Mouse (Mus musculus): ENCODE results near the gene Cd86. TPM values are rescaled to one million over a fixed set of nuclear protein-coding genes. Genes with fewer than 3 reads are reported as not detected.

The Cd86 gene
- polyA plus RNA-seq, 1 experiment, result 1.5 TPM

- no peaks in the 10 kb centered on the region for H3K36me3 ChIP-seq (replicated peaks; ENCODE audit: low read length)
- H3K27me3 ChIP-seq (replicated peaks), result no peaks in the 10 kb centered on the region
- peaks cover 10% of the 10 kb centered on the region for H3K4me1 ChIP-seq
- no peak overlapping the region for H3K4me3 ChIP-seq (replicated peaks)
- TF ChIP-seq GATA1 (IDR thresholded peaks at IDR 0.05; ENCODE audit: borderline replicate concordance, low read length) (no peak), FLI1 (IDR thresholded peaks at IDR 0.05; ENCODE audit: low read length) (no peak)
- H3K9me3 ChIP-seq, result no peaks in the 10 kb centered on the region
These were observed 43.6 kb downstream of the Cd86 start for GRCm38 (mm10) chr16:36622320-36622719.

GRCm38 (mm10) chr16:36621108-36621507, 44.8 kb downstream of the Cd86 start:
- no peak overlapping the region for H3K4me3 ChIP-seq (replicated peaks)
- H3K27me3 ChIP-seq (replicated peaks), result no peaks in the 10 kb centered on the region
- no peaks in the 10 kb centered on the region for H3K36me3 ChIP-seq (replicated peaks; ENCODE audit: low read length)
- no peaks in the 10 kb centered on the region for H3K9me3 ChIP-seq
- no peaks in the 10 kb centered on the region for H3K4me1 ChIP-seq
- no peak for TF ChIP-seq FLI1 (IDR thresholded peaks at IDR 0.05; ENCODE audit: low read length)
- TF ChIP-seq GATA1 (IDR thresholded peaks at IDR 0.05; ENCODE audit: borderline replicate concordance, low read length), result no peak

- Histone ChIP-seq H3K27me3 (replicated peaks) (no peaks in the 10 kb centered on the region), H3K4me1 (no peaks in the 10 kb centered on the region), H3K9me3 (no peaks in the 10 kb centered on the region), H3K36me3 (replicated peaks; ENCODE audit: low read length) (no peaks in the 10 kb centered on the region), H3K4me3 (replicated peaks) (no peak overlapping the region)
- TF ChIP-seq GATA1 (IDR thresholded peaks at IDR 0.05; ENCODE audit: borderline replicate concordance, low read length) (no peak), FLI1 (IDR thresholded peaks at IDR 0.05; ENCODE audit: low read length) (no peak)
These were observed 52.2 kb downstream of the Cd86 start for GRCm38 (mm10) chr16:36613701-36614100.

GRCm38 (mm10) chr16:36602632-36603031, 63.2 kb downstream of the Cd86 start:
- peaks cover 2% of the 10 kb centered on the region for H3K27me3 ChIP-seq (replicated peaks)
- no peaks in the 10 kb centered on the region for H3K9me3 ChIP-seq
- no peak for TF ChIP-seq FLI1 (IDR thresholded peaks at IDR 0.05; ENCODE audit: low read length)
- TF ChIP-seq GATA1 (IDR thresholded peaks at IDR 0.05; ENCODE audit: borderline replicate concordance, low read length), result no peak
- H3K4me3 ChIP-seq (replicated peaks), result no peak overlapping the region
- no peaks in the 10 kb centered on the region for H3K36me3 ChIP-seq (replicated peaks; ENCODE audit: low read length)
- H3K4me1 ChIP-seq, result peaks cover 7% of the 10 kb centered on the region

- TF ChIP-seq FLI1 (IDR thresholded peaks at IDR 0.05; ENCODE audit: low read length) (no peak), GATA1 (IDR thresholded peaks at IDR 0.05; ENCODE audit: borderline replicate concordance, low read length) (no peak)
- H3K36me3 ChIP-seq (replicated peaks; ENCODE audit: low read length), result no peaks in the 10 kb centered on the region
- H3K27me3 ChIP-seq (replicated peaks), result peaks cover 3% of the 10 kb centered on the region
- H3K9me3 ChIP-seq, result no peaks in the 10 kb centered on the region
- peak overlapping the region; percentile 44 for H3K4me3 ChIP-seq (replicated peaks)
- H3K4me1 ChIP-seq, result peaks cover 7% of the 10 kb centered on the region
These were observed 67.6 kb downstream of the Cd86 start for GRCm38 (mm10) chr16:36598265-36598664.

- TF ChIP-seq FLI1 (IDR thresholded peaks at IDR 0.05; ENCODE audit: low read length), result no peak
- TF ChIP-seq GATA1 (IDR thresholded peaks at IDR 0.05; ENCODE audit: borderline replicate concordance, low read length), result no peak
- Histone ChIP-seq H3K4me3 (replicated peaks) (no peak overlapping the region), H3K4me1 (peaks cover 7% of the 10 kb centered on the region), H3K9me3 (no peaks in the 10 kb centered on the region), H3K36me3 (replicated peaks; ENCODE audit: low read length) (no peaks in the 10 kb centered on the region), H3K27me3 (replicated peaks) (peaks cover 6% of the 10 kb centered on the region)
These were observed 69.0 kb downstream of the Cd86 start for GRCm38 (mm10) chr16:36596671-36597410.

GRCm38 (mm10) chr16:36589898-36590297, 76.0 kb downstream of the Cd86 start:
- TF ChIP-seq FLI1 (IDR thresholded peaks at IDR 0.05; ENCODE audit: low read length) (no peak), GATA1 (IDR thresholded peaks at IDR 0.05; ENCODE audit: borderline replicate concordance, low read length) (no peak)
- Histone ChIP-seq H3K4me1 (peaks cover 3% of the 10 kb centered on the region; the same call in 1 of the 2 replicates), H3K36me3 (replicated peaks; ENCODE audit: low read length) (no peaks in the 10 kb centered on the region), H3K4me3 (replicated peaks) (no peak overlapping the region), H3K27me3 (replicated peaks) (peaks cover 8% of the 10 kb centered on the region), H3K9me3 (no peaks in the 10 kb centered on the region)

GRCm38 (mm10) chr16:36587971-36588370, 77.9 kb downstream of the Cd86 start:
- Histone ChIP-seq H3K4me3 (replicated peaks) (no peak overlapping the region), H3K27me3 (replicated peaks) (peaks cover 8% of the 10 kb centered on the region), H3K9me3 (no peaks in the 10 kb centered on the region), H3K4me1 (peaks cover 3% of the 10 kb centered on the region; the same call in 1 of the 2 replicates), H3K36me3 (replicated peaks; ENCODE audit: low read length) (no peaks in the 10 kb centered on the region)
- TF ChIP-seq FLI1 (IDR thresholded peaks at IDR 0.05; ENCODE audit: low read length) (no peak), GATA1 (IDR thresholded peaks at IDR 0.05; ENCODE audit: borderline replicate concordance, low read length) (no peak)

GRCm38 (mm10) chr16:36582073-36582472, 83.8 kb downstream of the Cd86 start:
- no peaks in the 10 kb centered on the region for H3K9me3 ChIP-seq

GRCm38 (mm10) chr16:36571942-36572341, 93.9 kb downstream of the Cd86 start:
- no peak overlapping the region for H3K4me3 ChIP-seq (replicated peaks)
- TF ChIP-seq FLI1 (IDR thresholded peaks at IDR 0.05; ENCODE audit: low read length), result no peak
- TF ChIP-seq GATA1 (IDR thresholded peaks at IDR 0.05; ENCODE audit: borderline replicate concordance, low read length), result no peak
- no peaks in the 10 kb centered on the region for H3K9me3 ChIP-seq
- H3K4me1 ChIP-seq, result no peaks in the 10 kb centered on the region
- H3K36me3 ChIP-seq (replicated peaks; ENCODE audit: low read length), result no peaks in the 10 kb centered on the region
- H3K27me3 ChIP-seq (replicated peaks), result no peaks in the 10 kb centered on the region

More at GRCm38 (mm10) chr16:36582073-36582472, 83.8 kb downstream of the Cd86 start:
- H3K4me1 ChIP-seq, result no peaks in the 10 kb centered on the region
- H3K27me3 ChIP-seq (replicated peaks), result no peaks in the 10 kb centered on the region
- no peak overlapping the region for H3K4me3 ChIP-seq (replicated peaks)
- TF ChIP-seq GATA1 (IDR thresholded peaks at IDR 0.05; ENCODE audit: borderline replicate concordance, low read length) (no peak), FLI1 (IDR thresholded peaks at IDR 0.05; ENCODE audit: low read length) (no peak)
- H3K36me3 ChIP-seq (replicated peaks; ENCODE audit: low read length), result no peaks in the 10 kb centered on the region
